Mouse (Mus musculus) left cerebral cortex, adult 18-20 months (tissue): ENCODE measurements around the gene Lsm12. TPM values are rescaled to one million over a fixed set of nuclear protein-coding genes. Genes with fewer than 3 reads are reported as not detected.
"Not testable (repeated sequence)": the region's sequence is repeated elsewhere in the genome, so short reads cannot be mapped to it uniquely, and the experiment has no call there.

Experiments
- DNase-seq, 2 experiments: peaks; one replicate each; pipeline ENCODE4 v3.0.0; 2021 to 2022; ENCODE audit warnings: low spot score in 2 of 2, mixed read lengths in 1 of 2
- total RNA-seq, 2 experiments: library from RNA; stranded (reverse); gene quantifications; 2 replicates each; pipeline ENCODE4 v1.2.3; 2021

Gene Lsm12
- total RNA-seq, 2 experiments from 2014 or later = 55.0 to 64.2 TPM

DNA sequence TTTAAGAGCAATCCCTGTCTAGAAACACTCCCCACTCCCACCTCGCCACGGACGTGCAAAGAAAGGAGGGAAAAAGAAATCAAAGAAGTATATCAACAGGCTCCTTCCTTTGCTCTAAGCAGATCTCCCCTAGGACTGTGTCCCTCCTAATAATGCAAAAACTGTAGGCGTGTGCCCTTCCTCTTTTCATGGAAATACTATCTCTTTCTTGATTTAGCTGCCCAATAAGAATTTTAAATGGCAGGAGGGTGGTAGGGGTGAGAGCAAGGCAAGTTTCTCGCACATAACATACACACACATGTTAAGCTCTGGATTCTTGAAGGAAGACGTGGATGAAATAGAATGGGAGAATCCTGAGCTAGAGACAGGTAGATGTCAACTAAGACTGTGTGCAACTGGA is 3.9 kb upstream of the Lsm12 start:
- DNase-seq = no peak

- no peak for DNase-seq
Measured at GRCm38 (mm10) chr11:102186235-102186634, 1.1 kb upstream of the Lsm12 start.

DNA sequence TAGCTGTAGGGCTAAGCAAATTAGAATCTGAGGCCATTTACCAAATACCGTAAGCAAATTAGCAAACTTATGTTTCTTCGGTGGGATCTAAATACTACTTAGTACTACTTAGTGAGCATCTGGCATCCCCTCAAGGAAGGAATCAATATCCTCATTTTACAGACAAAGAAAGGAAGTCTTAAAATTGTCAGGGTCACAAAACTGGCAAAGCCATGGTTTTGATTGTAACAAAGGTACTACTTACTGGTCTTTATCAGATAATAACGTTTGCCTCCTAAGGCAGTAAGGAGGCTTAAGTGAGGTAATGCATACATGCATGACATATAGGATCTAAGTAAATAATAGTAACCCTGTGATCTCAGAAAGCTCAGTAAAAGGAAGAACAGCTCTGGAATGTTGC is 581 bp upstream of the Lsm12 start:
- no peak for DNase-seq

GRCm38 (mm10) chr11:102184253-102184645 is 847 bp downstream of the Lsm12 start:
- DNase-seq = no peak

DNA sequence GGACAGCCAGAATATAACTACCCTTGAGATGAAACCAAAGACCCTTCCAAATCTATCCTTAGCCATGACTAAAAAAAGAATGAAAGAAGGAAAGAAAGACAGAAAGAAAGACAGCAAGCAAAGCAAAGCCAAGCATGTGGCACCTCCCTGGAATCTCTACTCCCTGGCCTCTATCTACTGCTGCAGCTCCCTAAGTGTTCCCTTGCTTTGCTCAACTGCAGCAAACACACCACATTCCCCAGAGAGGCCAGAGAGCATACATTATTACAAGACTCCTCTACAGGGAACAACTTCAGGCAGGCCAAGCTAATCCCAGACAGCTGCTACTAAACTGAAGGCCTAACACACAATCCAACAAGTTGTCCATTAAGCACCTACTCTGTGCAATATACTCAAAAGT is 5.3 kb downstream of the Lsm12 start:
- DNase-seq = no peak

DNA sequence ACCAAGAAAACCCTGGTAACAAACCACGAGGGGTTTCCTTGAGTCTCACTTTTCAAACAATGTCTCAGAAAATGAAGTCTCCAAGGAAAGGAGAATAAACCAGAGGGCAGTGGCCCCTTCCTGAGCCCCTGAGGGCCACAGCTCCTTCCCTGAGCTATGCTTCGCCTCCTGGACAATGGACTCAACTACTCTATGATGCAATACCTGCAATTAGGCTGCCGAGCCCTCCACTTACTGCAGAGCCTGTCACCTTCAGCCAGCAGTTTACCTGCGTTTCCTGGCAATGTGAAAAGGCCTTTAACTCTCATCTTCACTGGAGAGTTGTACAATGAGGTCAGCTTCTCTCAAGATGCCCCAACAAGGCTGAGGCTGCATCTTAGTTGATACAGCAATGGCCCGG is 16.4 kb downstream of the Lsm12 start:
- DNase-seq = no peak

GRCm38 (mm10) chr11:102167539-102167938 is 17.6 kb downstream of the Lsm12 start:
- no peak for DNase-seq

DNA sequence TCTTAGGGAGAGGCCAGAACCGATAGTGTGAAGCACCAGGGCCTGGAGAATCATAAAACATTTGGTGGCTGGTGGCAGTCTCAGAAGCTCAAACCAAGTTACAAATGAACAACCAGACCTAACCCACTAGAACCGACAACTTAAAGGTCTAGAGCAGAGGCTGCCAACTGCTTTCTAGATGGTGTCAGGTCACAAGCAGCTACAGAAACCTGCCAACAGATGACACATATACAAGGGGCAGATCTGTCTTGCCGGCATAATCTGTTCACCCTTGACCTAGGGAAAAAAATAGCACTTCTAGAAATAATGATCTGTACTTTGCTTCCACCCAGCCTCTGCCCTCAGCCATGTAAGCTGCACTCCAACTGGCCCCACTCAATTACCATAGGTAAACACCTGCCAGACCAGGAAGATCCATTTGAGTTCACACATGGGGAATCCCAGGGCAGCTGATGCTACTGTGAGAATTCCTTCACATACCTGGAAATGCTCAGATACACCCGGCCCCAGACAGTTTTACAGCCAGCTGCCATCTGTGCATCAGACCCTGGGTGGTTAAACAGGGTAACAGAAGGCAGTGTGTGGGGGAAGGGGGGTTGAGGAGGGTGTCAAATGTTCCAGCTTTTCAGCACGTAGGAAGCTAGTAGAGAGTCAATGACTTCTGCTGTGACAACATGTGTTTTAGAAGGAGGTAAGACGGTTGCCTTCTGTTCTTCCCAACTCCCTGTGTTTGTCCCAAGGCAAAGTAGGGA is 18.9 kb downstream of the Lsm12 start:
- peak; percentile 14 to 52 for DNase-seq

DNA sequence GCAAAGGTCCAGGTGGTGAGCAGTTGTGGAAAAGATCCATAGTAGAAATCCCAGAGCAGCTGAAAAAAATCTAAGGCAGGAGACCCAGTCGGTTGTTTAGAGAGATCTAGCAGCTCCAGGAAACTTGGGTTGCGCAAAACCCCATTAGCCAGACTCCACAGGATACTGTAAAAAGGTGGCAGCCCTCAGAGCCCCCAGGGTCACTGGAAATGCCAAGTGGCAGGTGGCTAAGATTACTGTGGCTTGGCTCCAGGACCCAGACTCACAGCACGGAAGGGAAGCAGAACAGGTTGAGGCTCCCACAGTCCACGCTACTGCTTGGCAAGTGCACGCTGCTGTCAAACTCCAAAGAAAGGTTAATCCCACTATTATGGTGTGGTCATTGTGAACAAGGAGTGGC is 25.3 kb downstream of the Lsm12 start:
- no peak for DNase-seq

- not testable (repeated sequence) for DNase-seq
Measured at GRCm38 (mm10) chr11:102158024-102158423, 27.1 kb downstream of the Lsm12 start.

- DNase-seq = no peak
Measured at GRCm38 (mm10) chr11:102156786-102157089, 28.4 kb downstream of the Lsm12 start.

DNA sequence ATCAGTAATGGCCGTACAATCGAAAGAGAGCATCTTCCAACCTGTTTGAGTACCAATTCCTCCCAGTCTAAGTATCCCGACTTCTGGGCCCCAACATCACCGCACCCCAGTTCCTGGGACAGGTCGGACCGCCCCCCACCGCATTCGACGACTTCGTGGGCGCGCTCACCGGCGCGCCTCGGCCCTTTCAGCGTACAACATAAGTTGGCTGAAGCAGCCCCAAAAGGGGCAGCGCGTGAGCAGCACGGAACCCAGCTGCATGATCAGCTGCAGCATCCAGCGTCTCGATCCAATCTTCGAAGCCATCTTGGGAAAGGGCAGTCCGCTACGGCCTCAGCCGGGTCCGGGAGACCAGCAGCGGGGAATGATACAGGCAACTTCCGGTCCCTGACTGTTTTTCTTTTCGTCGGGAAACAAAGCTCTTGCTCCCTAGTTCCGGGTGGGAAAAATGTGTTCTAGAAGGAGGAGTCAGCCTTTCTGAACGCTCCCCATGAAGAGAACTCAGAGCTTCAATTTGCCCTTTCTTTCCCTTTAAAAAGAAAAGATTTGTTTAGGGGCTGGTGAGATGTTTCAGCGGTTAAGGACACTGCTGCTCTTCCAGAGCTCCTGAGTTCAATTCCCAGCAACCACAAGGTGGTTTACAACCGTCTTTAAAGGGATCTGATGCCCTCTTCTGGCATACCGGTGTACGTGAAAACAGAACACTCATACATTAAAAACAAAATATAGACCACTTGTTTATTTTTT is 28.9 kb downstream of the Lsm12 start, which contains the start of gene Tmem101:
Gene Tmem101 (minus strand): TSS at position 366 of the 747 bp plus-strand sequence.
- peak; percentile 86 to 88 for DNase-seq

DNA sequence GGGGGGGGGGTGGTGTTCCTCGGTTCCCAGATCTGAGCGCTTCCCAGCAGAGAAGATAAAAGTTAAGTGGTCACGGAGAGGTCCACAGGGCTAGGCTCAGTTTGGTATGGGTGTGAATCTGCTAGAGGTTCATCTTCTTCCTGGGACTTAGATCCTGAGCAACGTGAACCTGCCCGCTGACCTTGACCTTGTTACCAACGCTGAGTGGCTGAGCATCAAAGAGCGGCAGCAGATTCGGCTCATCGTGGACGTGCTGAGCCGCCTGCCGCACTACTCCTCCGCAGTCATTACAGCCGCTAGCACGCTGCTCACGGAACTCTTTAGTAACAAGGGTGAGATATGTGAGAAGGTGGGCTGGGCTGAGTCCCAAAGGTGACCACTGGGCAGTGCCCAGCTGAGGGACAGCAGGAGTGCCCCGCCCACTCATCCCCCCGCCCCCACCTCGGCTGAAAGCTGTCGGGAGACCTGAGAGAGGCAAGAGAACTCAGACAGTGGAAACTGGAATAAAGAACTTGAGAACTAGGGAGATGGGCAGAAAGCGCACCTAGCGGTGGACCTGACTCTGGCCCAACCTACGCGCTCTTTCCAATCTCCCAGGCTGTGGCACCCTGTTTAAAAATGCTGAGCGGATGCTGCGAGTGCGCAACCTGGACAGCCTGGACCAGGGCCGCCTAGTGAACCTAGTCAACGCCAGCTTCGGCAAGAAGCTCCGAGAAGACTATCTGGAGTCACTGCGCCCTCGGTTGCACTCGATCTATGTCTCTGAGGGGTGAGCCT is 37.7 kb downstream of the Lsm12 start:
- DNase-seq = no peak

DNA sequence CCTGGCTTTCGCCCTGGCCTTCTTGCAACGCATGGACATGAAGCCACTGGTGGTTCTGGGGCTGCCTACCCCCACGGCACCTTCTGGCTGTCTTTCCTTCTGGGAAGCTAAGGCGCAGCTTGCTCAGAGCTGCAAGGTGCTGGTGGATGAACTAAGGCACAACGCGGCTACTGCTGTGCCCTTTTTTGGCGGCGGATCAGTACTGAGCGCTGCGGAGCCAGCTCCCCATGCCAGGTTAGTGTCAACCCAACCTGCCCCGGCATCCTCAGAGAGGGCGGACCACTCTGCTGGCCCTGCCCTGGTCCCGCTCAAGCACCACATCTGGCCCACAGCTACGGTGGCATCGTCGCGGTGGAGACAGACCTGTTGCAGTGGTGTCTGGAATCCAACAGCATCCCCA is 38.6 kb downstream of the Lsm12 start:
- DNase-seq = no peak

DNA sequence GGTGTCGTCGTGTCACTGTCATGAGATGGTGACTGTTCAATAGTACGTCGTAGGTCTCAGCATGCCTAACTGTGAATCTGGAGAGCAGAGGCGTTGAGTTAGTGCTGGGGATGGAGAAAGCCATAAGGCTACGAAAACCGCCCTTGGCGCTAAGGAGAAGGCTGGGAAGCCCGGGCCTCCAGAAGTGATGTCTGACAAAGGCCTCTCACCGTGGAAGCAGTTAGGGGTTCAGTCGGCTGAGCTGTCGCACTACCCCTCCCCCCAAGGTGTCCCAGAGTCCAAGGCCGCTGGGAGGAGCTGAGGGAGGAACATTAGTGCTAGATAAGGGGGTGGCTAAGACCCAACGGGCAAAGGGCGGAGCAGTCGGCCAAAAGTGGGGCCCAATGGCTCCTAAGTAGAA is 39.1 kb downstream of the Lsm12 start:
- no peak for DNase-seq

DNA sequence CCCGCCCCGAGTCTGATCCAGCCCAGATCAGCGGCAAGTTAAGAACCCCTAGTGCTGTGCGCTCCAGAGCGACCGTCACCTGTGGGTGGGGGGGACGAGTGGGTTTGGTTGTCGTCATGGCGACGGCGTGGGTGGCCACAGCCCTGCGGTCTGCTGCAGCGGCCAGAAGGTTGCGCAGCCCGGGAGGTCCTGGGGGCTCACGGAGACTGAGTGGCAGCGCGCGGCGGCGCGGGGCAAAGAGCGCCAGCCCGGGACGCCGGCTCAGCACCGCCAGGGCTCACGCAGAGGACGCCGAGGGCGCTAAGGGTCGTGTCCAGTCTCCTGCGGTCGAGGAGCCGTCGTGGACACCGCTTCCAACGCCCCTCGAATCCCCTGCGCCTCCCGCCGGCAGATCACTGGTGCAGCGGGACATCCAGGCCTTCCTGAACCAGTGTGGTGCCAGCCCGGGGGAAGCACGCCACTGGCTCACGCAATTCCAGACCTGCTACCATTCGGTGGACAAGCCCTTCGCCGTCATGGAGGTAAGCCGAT is 39.6 kb downstream of the Lsm12 start, which contains the start of gene Nags:
Gene Nags (plus strand): TSS at position 43 of the 531 bp plus-strand sequence.
- DNase-seq = no peak

GRCm38 (mm10) chr11:102144957-102145470 is 40.1 kb downstream of the Lsm12 start:
- no peak for DNase-seq

DNA sequence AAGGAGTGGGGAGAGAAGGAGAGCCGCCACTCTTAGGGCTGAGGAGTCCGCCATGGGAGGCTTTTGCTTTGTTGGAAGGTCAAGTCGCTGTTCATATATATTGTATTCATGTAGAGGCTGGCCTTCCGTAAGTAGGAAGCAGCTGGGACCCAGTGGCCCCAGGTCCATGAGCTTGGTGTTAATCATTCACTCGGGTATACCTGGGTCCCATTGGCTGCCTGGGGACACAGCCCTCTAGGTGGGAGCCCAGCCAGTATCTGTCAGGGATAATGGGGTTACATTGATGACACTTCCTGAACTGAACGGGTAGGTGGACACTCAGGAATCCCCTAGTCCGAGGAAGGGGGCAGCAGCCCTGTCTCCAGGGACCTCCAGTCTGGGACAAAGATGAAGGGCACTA is 42.7 kb downstream of the Lsm12 start:
- no peak for DNase-seq

- peak; percentile 62 to 69 for DNase-seq
Measured at GRCm38 (mm10) chr11:102140508-102140907, 44.6 kb downstream of the Lsm12 start.

- peak; percentile 56 to 71 for DNase-seq
Measured at GRCm38 (mm10) chr11:102138447-102138740, 46.7 kb downstream of the Lsm12 start.

DNA sequence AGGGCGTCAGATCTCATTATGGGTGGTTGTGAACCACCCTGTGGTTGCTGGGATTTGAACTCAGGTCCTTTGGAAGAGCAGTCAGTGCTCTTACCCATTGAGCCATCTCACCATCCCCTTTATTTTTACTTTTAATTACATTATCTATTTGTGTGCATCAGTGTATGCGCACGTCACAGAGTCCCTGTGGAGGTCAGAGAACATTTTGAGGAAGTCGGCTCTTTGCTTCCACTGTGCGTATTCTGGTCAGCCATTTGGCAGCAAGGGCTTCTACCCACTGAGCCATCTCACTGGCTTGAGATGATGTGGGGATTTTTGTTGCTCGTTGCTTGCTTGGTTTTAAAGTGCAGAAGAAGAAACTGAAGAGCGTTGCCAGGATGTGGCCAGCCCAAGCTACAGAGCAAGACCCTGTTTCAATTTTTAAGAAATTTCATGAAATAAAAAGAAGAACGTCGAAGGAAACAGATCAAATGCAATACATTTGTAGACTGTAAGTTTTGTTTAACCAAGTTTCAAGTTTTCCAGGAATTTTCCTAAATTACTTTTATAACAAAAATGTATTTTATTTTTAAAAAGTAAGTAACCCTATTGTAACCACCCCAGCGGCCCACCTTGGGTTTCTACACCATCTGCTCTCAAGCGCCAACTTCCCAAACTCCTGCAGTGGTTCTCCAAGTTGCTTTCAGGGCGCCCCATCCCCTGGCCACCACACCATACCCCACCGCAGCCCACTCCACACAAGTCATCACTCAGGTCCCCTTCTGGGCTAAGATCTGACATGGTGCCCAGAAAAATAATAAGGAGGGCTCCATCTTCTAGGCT is 47.3 kb downstream of the Lsm12 start:
- DNase-seq = no peak
